Mouse (Mus musculus): ENCODE results near the gene Cul3. TPM values are rescaled to one million over a fixed set of nuclear protein-coding genes. Genes with fewer than 3 reads are reported as not detected.
"Not testable (repeated sequence)": the region's sequence is repeated elsewhere in the genome, so short reads cannot be mapped to it uniquely, and the experiment has no call there.

Gene Cul3
- 100 to 1,000 TPM; 113 to 117 TPM for total RNA-seq (2021)
- long read RNA-seq, experiment 1, full-length matches to known transcripts, result 34 of 44 reads
- long read RNA-seq, experiment 1, partial matches to known transcripts, result 2 of 44 reads
- long read RNA-seq, experiment 1, other reads (novel, unspliced or antisense), result 8 of 44 reads
- long read RNA-seq, experiment 2, full-length matches to known transcripts, result 127 of 150 reads
- long read RNA-seq, experiment 2, partial matches to known transcripts, result 10 of 150 reads
- long read RNA-seq, experiment 2, other reads (novel, unspliced or antisense), result 13 of 150 reads

DNA sequence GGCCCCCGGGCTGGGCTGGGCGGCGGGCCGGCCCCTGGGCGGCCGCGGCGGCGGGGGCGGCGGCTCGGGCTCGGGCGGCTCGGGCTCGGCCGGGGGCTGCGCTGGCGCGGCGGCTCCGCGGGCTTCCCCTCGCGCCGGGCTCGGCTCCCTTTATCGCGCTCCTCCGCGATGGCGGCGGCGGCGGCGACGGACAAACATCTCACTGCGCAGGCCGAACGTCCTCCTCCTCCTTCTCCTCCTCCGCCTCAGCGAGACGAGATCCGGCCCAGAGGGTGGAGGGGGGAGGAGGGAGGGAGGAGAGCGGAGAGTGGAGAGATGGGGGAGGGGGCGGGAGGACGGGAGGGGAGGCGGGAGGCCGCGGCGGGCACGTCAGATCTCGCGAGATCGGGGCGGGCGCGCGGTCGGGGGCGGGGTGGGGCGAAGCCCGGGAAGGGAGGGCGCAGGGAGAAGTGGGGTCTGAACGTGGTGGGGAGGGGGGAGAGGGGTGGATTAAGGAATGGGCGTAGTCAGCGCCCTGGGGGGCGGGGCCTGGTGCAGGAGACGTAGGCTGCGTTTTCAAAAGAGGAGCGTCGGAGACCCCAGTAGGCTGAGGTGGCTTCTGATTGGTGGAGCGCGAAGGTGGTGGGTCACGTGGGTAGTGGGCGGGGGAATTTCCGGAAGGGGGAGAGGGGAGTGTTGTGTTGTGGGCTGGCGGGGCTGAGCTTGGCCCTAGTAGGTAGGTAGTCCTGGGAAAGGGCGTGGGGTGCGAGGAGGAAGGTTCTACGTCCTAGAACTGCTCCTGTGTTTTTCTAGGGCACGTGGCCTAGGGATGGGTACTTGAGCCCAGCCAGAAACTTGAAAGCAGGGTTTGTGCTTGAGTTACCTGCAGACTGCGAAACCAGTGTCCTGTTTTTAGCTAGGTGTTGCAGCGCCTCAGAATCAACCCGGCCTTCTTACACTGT is at the start of gene Cul3:
TSS of gene Cul3 (minus strand) at position 45 of the 941 bp plus-strand sequence.
- DNase-seq (ENCODE audit: low spot score in 2 of 2), result peak; percentile 88 to 91

DNA sequence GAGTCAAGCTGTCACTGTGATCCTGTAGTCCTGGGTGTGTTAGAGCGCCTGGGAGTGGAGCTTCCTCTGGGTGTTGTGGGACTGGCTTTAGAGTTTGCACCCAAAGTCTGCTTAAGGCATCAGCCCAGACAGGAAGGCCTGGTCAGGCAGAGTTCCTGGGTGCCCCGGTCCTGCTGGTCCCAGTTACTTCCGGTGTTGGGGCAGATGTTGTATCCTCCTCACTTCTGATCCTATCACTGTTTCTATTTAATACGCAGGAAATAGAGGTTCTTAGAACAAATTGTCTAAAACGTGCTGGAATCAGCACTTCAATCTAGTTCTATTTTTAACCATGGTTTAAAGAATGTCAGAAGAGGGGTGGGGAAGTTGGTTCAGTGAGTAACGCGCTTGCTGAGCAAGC is 49.2 kb upstream of the Cul3 start:
- DNase-seq (ENCODE audit: low spot score in 2 of 2), result no peak

DNA sequence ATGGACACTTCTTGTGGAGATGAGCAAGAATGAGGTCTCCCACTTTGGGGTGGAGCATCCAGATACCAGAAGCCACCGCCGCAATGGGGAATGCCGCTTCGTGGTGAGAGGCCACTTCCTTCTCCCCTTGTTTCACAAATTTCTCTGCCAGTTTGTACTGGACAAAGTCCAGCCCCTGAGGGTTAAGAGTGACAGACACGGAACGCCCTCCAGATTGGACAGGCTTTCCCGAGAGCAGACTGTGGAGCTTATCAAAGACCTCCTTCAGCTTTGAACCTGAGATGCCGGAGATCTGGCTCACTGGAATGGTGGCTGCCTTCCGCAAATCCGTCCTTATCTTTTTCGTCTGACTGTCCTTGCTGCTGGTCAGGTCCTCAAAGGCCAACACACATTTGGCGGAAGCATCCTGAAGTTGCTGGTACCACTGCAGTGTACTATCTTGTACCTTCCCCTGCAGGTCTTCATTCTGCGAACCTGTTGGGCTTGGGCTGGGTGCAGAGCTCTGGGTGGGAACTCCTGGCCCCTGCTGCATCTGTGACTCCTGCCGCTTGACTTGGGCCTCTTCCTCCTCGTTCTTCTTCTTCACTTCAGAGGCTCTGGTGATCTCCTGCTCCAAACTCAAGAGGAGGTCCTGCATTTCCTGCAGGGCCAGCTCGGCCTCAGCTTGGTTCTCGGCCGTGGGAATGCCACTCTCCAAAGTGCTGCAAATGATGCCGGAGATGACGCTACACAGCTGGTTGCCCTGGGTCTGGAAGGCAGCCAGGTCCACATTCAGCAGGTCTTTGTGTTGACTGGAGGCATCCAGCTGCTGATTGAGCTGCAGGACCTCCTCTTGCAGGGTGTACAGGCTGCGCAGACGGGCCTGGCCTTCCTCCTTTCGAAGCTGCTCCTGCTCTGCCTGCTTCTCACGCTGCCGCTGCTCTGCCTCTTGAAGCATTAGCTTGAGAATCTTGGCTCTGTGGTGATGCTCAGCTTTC is 43.6 kb upstream of the Cul3 start:
- no peak for DNase-seq (ENCODE audit: low spot score in 2 of 2)

- no peak for DNase-seq (ENCODE audit: low spot score in 2 of 2)
Measured at GRCm38 (mm10) chr1:80382928-80383327, 42.6 kb upstream of the Cul3 start.

- no peak for DNase-seq (ENCODE audit: low spot score in 2 of 2)
Measured at GRCm38 (mm10) chr1:80381302-80381701, 41.0 kb upstream of the Cul3 start.

- no peak for DNase-seq (ENCODE audit: low spot score in 2 of 2)
Measured at GRCm38 (mm10) chr1:80372010-80372409, 31.7 kb upstream of the Cul3 start.

DNA sequence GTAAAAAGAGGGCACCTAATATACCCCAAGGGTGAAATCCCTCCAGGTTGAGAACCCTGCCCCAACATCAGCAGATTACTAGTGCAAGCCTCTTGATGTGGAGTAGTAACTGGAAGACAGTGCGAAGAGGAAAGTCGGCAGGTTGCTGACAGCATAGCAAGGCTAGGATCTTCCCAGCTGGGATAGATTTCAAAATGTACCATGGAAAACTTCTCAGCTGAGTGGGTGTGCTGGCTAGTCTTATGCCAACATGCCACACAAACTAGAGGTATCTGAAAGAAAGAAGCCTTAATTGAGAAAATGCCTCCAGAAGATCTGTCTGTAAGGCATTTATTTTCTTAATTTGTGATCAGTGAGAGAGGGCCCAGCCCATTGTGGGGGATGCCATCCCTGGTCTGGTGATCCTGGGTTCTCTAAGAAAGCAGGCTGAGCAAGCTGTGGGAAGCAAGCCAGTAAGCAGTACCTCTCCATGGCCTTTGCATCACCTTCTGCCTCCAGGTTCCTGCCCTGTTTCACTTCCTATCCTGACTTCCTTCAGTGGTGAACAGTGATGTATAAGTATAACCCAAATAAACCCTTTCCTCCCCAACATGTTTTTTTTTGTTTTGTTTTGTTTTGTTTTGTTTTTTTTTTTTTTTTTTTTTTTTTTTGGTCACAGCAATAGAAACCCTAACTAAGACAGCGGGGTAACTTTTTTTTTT is 31.1 kb upstream of the Cul3 start:
- no peak for DNase-seq (ENCODE audit: low spot score in 2 of 2)

GRCm38 (mm10) chr1:80363486-80363885 is 23.2 kb upstream of the Cul3 start:
- no peak for DNase-seq (ENCODE audit: low spot score in 2 of 2)

DNA sequence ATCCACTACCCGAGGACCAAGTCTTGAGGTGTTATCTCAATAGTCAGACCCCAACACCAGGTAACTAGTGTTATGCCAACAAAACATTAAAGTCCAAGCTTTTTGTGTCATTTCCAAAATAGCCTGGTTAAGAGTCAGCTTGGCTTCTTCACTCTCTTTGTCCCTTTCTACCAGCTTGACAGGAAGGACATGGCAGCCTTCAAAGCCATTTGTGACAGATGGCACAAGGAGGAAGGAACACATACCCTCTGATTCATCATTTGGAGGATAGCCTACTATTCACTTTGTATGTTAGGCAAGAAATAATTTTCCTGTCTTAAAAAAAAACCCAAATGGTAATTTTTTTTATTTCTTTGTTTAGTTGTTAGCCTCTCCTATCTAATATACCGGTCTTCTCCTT is 22.7 kb upstream of the Cul3 start:
- DNase-seq (ENCODE audit: low spot score in 2 of 2), result no peak

DNA sequence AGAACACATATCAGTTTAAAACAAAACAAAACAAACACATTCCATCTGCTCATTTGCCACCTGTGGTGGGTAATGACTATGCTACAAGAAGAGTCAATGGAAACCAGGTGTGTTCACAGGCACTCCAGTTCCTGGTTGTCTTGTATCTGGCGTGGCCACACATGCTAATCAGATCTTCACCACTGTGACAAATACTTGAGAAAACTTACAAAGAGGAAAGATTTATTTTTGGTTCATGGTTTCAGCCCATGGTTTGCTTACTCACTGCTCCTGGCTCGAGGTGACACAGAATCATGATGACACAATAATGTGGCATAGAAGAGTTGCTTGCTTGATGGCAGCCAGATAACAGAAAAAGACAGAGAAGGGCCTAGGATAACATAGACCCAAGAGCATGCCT is 22.1 kb upstream of the Cul3 start:
- DNase-seq (ENCODE audit: low spot score in 2 of 2), result no peak

- DNase-seq (ENCODE audit: low spot score in 2 of 2), result not testable (repeated sequence)
Measured at GRCm38 (mm10) chr1:80361771-80362170, 21.5 kb upstream of the Cul3 start.

DNA sequence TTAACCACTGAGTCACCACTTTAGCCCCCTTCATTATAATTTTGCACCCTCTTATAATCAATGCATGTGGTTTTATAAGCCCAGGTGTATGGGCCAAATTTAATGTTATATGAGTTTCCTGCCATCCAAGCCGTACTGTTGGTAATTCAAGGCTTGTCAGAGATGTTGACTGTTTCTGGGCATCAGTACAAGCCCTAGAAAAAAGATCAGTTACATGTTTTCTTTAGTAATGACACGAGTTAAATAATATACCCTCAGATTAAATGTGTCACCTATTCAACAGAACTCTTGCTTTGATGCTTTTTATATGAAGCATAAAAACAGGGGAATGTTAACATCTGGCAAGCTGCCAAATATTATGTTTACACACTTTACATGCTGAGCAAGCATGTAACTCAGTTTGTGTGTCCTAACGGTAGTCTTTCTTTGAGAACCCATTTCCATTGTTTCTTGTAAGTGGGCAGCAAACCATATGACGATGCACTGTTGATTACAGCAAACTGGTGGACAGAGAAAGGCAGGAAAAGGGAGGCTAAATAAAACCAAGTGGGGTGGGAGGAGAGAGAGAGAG is 19.8 kb upstream of the Cul3 start:
- DNase-seq (ENCODE audit: low spot score in 2 of 2), result no peak

GRCm38 (mm10) chr1:80340061-80340435 is 232 bp downstream of the Cul3 start:
- DNase-seq (ENCODE audit: low spot score in 2 of 2), result peak; percentile 40 to 55

DNA sequence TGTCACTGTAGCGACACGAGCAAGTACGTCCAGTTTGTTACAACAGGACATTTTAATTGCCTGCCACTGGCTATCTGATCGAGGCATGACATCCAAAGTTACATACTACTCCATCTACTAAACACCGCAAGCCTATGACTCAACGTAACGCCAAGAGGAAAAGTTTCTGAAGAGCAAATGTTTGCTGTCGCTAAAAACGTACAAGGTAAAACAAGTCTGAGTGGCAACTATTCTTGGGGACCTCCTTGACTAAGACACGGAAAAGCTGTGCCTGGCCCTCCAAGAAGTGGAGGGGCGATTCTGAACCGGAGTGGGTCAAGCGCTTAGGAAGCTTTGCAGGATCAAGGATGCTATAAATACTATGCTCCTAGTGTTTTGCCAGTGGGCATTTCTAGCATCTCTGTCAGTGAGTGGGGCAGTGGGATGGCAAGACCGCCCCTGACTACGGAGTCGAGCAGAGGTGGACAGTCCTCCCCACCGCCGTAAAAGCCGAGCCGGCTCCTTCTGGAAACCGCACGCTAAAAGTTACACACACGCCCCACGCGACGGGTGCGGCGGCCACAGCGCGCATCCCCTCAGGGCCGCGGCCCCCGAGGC is 757 bp downstream of the Cul3 start:
- DNase-seq (ENCODE audit: low spot score in 2 of 2), result peak in 1 of 2 experiments; percentile 11

DNA sequence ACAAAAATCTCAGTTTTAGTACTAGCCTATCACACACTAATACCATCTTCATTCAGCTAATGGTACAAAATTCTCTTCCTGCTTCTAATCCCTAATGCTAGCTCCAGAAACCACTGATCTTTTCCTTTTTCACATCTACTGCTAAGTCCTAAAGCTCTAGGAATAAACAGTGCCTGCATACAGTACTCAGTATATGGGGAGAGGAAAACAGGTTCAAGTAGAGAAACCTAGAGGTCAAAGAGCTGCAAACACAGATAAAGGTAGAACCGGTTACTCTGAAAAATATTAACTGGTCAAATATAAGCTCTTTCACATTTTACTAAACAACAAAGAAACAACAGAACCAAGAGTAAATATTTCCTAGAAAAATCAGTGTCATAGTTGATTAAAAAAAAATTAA is 1.9 kb downstream of the Cul3 start:
- no peak for DNase-seq (ENCODE audit: low spot score in 2 of 2)

DNA sequence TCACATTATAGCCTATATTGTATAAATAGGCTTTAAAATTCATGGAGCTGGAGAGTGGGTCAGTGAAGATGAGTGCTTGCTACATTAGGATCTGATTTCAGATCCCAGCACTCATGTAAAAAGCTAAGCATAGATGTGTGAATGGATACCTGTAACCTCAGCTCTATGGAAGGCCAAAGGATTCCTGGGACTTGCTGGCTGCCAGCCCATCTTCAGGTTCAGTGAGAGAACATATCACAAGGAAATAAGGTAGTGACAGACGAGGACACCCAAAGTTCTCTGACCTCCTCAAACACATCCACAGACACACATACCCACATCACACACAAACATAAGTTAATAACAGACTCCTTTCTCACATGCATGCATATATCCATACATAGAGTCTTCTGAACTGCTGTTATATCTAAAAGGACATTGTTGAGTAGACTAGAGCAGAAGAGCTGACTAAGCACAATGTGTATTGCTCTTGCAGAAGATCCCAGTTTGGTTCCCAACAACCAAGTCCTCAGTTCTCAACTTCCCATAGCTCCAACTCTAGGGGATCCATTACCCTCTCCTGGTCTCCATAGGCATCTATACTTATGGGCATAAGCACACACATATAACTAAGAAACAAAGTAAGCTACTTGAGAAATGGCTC is 4.4 kb downstream of the Cul3 start:
- no peak for DNase-seq (ENCODE audit: low spot score in 2 of 2)

DNA sequence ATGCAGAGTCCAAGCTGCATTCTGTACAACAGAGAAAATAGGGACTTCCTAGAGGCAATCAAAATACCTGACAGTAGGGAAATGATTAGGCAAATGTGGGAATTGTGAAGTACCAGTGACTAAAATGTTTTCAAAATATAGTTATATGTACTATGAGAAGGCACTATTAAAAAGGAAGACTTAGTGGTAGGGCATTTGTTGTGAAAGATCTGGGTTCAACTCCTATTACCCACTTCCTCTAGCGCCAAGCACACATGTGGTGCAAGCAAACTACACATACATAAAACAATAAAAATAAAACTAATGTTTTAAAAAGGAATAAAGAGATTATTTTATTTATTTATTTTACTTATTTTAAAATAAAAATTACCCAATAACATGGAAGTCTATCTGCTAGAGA is 5.2 kb downstream of the Cul3 start:
- DNase-seq (ENCODE audit: low spot score in 2 of 2), result no peak

DNA sequence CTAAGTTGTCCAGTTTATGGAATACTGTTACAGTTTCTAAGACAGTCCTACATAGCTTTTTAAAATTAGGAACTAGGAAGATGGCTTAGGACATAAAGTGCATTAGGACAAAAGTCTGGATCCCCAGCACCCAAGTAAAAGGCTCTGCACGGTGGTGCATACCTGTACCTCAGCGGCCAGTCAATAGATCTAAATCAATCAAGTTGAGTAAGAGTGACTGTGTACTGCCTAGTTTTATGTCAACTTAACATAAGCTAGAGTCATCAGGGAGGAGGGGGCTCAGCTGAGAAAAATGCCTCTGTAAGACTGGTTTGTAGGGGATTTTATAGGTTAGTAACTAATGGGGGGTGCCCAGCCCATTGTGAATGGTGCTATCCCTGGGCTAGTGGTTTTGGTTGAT is 9.3 kb downstream of the Cul3 start:
- DNase-seq (ENCODE audit: low spot score in 2 of 2), result no peak

- DNase-seq (ENCODE audit: low spot score in 2 of 2), result no peak
Measured at GRCm38 (mm10) chr1:80325761-80326160, 14.5 kb downstream of the Cul3 start.
